Mouse (Mus musculus) kidney, postnatal 36 days (tissue): ENCODE results near the gene Neu3.

Experiments used
- DNase-seq, 2 experiments: peaks; one replicate each; pipeline ENCODE4 v3.0.0; 2021 to 2022; ENCODE audit warnings: mixed read lengths in 2 of 2

The Neu3 gene

DNA sequence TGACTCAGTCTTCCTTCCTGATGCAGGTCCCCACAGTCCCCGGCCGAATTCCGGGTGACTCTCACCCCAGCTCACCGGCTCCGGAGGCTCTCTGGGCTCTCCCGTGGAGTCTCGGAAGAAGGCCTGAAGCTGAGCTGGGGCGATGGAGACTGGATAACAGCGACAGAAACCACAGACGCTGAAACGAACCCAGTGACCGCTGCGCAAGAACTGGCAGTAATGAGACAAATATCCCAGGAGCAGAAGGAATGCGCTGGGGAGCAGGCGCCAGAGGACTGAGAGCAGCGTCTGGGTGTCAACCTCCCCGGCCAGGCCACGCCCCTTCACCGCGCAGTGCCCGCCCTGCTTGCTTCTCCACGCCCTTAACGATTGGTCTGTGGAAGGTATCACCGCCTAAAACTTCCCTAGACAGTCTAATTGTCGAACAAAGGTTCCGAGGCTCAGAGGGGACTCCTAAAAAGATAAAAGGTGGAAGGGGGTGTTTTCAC lies at the start of gene Neu3:
Gene Neu3, minus strand, starts transcription at position 335 of the 488 bp plus-strand sequence.
- DNase-seq: peak; percentile 96 to 98

DNA sequence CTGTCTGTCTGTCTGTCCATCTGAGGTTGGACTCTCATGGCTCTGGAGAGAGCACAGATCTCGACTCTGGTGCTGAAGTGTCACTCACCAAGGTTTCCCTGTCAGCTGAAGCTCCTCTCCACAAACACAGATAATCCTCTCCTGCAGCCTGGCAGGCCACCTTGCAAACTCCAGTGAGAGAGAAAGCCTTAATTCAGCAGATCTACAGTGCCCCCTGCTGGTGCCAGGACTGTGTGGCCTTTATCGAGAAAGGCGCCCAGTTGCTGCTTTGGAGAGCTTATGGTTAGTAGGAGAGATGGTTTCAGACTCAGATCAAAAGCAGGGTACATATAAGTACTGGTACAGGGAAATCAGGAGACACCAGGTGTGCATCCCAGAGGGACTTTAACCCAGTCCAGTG lies 48.1 kb upstream of the Neu3 start:
- DNase-seq: peak; percentile 74 to 91

DNA sequence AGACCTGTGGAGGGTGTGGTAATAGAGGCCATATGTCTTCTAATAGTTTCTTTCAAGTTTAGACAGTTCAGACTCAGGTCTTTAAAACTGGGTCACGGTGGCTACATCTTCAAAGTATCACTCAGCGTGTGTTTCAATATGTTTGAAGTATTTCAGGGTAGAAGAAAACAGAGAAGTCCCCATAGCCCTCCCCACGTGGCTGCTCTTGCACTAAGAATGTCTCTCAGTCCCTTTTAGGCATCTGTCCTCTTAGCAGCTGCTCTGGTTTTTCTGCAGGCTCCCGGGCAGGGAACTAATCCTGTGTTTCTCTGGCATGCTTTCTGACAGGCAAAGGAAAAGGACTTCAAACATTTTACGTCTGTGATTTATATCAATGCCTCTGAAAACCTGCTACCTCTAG lies 47.7 kb upstream of the Neu3 start:
- DNase-seq: no peak

DNA sequence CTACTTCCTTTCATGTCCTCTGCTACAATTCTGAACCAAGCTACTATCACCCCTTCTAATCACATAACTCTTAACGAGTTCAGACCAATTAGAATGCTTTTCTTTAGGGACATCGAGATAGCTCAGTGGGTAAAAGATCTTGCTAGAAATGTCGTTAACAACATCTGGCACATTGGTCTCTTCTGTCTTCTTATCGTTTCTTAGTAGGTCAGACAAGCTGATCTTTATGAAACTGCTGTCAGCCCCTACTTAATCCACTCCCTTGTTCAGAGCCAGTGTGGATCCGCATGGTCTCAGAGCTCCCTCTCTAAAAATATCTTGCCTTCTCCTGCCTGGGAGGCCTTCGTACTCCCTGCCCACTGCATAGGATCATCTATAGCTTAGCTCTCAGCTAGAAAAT lies 45.7 kb upstream of the Neu3 start:
- DNase-seq: no peak

DNA sequence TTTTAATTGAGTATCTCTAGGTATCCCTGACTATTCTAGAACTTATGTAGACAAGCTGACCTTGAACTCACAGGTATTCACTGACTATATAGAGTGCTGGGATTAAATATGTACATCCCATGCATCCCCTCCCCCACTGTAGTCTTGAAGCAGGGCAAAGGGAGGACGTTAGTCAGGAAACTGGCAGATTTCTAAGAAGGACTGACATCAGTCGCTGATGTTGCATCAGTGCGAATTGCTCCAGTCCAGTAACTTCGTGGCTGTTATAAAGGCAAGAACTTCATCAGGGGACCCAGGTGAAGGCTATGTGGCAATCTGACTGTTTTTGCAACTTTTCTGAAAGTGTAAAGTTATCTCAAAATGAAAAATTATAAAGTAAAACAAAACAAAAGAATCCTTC lies 41.1 kb upstream of the Neu3 start:
- DNase-seq: no peak

DNA sequence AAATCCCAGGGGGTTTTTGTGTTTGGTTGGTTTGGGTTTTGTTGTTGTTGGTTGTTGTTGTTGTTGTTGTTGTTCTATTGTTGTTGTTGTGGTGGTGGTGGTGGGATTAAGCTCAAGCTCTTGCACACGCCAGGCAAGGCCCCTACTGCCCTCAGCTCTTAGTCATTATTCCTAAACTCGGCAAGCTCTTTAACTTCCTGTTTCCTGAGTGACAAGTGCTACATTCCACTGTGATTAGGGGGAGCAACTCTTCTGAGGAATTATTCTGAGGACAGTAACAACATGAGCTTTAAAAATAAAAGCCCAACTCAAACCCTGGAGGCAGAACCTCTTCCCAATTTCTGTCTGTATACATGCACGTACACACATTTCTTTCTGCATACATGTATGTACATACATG lies 37.0 kb upstream of the Neu3 start:
- DNase-seq: no peak

DNA sequence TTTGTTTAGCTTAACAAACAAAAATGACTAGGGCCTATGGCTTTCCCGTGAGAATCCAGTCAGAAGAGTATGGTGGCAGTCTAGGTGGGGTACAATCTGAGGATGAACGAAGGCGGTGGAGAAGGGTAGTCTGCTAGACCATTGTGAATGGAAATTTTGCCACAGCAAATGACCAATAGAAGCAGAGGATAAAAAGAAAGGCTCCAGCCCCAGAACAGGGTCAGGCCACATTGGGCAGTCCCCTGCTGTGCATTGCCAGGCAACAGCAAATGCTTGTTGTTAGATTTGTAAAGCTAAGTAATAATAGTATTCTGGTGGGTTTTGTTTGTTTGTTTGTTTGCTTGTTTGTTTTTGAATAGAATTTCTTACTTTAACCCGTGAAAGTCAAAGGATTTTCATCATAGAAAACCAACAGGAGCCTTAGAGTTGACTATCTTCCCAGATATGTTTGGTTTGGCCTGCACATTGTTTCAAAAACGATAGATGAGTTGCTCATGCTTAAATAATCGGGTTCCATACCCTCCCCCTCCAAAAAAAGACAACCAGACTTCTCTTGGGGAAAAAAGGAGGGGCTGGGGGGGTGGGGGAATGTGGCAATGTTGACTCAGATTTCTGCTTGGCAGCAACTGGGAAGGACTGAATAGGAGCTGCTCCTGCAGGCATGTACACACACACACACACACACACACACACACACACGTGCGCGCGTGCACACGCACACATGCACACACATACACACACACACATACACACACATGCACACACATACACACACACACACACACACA lies 36.2 kb upstream of the Neu3 start:
- DNase-seq: no peak

DNA sequence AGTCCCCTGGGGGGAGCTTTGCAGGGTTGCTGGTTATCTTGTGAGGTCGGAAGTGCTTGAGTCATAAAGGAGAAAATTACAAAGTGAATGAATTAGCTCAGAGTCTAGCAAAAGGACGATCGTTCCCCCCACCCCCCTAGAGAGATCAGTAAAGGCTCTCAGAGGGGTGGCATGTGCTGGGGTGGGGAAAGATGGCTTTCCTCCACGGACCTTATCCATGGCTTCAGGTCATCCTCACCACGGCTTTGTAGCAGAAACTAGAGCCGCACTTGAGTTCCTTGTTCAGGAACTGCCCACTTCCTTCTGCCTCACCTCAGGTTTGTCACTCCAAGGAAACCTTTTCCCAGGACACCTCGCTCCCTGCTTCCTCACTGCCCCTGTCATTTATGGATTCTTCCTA lies 35.1 kb upstream of the Neu3 start, which contains the start of gene Spcs2:
Gene Spcs2, minus strand, starts transcription at position 101 of the 400 bp plus-strand sequence.
- no peak for DNase-seq

DNA sequence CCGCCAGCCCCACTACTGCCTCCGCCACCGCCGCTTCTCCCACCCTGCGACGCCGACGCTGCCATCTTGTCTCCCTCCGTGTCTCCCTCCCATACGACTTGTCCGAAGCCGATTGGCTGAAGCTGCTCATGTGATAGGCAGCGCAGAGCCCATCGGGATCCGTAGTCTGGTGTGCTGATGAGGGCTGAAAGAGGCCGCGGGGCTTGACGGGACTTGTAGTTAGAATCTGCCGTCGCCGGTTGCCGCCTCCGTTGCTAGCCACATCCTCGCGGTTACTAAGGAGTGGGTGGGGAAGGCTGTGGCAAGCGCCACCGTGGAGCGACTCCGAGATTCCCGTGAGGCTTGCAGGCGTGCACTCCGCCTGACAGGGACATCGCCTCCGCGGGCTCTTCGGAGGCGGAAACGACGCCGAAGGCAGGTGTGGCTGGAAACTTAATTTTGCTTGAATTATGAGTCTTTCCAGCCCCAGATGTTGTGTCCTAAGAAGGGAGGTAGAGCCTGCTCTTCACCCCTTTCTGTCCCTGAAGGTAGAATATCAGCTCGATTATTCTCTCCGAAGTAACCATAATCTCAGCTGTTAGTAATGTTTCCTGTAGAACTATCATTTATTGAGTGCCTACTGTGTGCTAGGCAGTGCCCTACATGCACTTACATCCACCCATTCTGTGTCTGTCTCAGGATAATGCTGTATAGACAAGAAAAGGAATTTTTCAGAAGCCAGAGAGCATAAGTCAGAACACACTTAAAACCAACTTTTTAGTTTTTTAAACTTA lies 30.8 kb upstream of the Neu3 start, which contains the start of gene Xrra1:
Gene Xrra1, plus strand, starts transcription at position 304 of the 773 bp plus-strand sequence.
- DNase-seq: peak; percentile 98 to 99

DNA sequence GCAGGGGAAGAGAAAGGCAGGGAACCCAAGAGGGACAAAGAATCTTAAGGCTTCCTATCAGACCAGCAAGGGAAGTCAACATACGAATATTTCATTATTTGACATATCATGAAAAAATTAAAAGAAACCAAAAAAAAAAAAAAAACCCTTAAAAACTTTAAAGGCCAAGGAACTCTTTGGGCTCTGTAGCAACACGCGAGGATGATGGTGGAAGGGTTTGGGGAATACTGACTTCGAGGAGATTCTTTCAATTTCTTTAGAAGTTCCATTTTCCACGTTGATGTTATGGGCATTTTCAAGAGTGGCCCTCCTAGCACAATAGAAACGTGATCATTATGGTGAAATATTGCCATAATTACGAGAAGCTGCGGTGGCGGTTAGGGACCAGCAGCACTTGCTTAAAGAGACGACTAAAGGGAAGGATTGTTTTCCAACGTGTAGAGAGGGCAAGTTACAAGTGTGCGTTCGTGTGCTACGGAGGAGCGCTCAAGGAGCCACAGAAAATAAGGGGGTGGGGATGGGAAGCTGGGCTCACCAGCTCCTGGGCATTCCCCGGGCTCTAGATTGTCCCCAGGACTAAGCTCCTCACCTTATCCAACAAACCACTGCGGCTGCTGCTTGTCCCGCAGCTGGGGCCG lies 30.1 kb upstream of the Neu3 start:
- DNase-seq: no peak

DNA sequence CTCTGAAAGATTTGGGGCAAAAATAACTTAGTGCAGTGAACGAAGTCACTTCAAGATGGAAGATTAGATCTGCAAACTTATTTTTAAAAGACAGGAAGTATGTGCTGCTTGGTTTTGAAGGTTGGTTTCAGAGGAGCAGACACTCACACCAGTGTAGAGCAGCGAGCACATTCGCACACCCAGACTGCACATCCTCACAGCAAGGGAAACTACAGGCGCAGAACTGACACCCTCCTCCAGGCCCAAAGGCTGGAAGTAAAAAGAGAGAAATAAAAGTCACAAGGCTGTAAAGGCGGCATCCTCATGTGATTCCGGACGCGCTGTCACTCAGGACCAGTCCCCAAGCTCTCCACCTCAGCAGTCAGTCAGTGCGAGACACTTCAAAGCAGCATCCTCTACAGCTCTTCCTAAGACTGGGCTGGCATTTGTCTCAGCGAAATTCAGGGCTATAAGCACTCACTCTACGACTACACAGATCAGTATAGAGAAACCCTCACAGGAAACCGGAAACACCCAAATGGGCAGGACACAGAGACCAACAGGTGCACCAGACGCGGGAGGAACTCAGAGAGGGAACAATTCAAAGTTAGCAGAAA lies 28.1 kb upstream of the Neu3 start:
- no peak for DNase-seq

DNA sequence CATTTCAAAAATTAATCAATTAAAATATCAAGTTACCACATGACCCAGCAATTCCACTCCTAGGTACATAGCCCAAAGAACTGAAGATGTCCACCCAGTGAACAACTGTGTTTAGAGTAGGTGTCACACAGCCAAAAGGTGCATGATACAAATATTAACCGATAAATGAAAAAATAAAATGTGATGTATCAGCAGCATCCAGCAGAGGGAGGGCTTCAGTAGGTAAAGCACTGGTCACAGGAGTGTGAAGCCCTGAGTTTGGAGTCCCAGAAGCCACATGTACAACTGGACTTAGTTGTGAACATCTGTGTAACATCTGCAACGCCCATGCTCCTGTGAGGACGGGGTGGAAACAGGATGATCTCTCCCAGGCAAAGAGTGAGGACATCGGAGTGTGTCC lies 26.1 kb upstream of the Neu3 start:
- DNase-seq: no peak

DNA sequence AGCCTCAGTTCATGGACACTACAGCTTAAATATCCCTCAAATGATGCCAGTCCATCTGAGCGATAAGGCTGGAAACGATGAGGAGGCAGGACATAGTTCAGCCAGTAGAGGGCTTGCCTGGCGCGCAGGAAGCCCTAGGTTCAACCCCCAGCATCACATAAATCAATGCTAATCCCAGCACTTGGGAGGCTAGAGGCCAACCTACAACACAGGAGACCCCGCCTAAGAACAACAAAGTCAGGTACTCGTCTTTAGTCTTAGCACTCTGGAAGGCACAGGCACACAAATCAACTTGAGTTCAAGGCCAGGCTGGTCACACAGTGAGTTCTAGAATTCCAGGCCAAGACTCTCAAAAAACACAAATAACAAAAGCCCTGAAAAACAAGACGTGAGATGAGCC lies 25.1 kb upstream of the Neu3 start:
- DNase-seq: no peak

DNA sequence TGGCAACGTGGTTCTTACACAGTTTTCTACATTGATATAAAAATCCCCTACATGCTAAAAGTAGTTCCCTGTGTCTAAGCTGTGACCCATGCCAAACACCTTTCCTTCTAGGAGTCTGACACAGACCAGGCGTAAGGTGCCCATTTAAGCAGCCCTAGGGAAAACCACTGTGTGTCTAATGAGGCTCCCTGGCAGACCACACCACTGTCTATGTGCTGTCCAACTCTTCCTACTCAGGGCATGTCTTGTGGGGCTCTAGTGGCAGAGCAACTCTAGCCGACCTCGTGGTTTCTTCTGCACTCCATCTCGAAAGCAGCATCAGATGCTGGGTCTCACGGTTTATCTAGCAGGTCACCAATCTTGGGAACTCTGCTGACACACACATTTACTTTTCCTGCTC lies 23.4 kb upstream of the Neu3 start:
- DNase-seq: no peak

DNA sequence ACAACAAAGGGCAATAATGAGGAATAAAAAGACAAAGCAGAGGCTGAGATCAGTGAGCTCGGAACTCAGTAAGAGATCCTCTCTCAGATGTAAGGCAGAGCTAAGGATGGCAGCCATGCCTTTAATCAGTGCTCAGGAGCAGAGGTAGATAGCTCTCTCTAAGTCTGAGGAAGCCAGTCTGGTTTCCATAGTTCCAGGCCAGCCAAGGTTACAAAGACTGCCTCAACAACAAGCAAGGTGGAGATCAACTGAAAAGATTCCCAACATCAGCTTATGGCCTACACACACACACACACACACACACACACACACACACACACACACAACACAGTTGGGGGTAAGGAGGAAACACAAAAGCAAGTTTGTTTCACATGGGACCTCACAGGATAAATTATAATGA lies 22.9 kb upstream of the Neu3 start:
- DNase-seq: no peak

DNA sequence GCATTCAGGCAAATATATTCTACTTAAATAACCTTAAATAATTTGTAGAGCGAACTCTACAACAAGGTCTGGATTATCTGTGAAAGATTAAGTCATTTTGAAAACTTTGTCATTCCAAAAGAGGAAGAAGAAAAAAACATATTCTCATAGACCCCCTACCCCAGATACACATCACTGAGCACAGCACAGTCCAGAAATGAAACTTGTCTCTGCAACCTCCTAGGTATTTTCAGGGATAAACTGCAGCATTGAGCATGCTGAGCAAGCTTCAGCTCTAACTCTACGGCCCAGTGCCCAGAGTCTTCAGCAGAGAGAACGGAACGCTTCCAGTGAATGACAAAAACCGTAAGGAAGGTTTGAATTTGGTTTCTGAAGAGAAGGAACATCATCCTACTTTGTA lies 22.3 kb upstream of the Neu3 start:
- no peak for DNase-seq

DNA sequence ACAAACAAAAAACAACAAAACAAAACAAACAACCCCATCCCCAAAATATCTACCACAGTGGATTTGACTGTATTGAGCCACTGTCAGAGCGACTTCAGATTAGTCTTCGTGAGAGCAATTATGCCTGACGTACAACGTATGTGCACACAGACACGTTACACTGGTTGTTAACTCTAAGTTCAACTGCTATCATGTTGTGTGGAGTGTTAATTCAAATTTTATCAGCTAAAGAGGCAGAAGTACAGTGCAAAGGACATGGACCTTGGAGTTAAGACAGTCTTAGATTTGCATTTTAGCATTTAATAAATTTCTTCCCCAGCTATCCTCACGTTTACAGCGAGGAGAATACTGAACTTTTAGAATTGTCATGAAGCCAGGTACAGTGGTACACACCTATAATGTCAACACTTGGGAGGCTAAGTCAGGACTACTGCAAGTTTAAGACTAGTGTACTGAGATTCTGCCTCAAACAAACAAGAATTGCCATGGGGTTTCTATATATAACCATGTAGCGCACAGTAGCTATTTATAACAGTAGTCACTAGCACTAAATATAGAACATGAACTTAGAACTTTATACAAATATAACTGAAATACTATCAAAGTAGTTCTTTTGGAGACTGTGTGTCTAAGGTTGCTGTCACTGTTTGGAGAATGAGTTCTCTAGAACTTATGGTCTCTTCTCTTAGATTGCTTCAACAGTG lies 17.5 kb upstream of the Neu3 start:
- no peak for DNase-seq

DNA sequence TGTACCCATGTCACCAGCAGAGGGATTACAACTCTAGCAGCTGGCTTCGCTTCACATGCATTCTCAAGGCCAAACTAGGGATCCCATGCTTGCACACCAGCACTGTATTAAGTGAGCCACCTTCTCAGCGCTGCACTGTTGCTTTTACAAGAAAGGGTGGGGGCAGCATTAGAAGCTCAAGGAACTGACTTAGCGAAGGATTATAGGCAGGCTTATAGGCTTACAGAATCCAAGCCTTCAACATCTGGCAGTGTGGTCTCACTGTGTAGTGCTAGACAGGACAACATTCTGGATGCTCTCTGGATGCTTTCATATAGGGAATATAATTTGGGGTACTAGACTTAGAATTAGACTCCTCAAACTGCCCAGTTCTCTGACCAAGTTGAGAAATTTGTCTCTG lies 10.0 kb upstream of the Neu3 start:
- DNase-seq: no peak

DNA sequence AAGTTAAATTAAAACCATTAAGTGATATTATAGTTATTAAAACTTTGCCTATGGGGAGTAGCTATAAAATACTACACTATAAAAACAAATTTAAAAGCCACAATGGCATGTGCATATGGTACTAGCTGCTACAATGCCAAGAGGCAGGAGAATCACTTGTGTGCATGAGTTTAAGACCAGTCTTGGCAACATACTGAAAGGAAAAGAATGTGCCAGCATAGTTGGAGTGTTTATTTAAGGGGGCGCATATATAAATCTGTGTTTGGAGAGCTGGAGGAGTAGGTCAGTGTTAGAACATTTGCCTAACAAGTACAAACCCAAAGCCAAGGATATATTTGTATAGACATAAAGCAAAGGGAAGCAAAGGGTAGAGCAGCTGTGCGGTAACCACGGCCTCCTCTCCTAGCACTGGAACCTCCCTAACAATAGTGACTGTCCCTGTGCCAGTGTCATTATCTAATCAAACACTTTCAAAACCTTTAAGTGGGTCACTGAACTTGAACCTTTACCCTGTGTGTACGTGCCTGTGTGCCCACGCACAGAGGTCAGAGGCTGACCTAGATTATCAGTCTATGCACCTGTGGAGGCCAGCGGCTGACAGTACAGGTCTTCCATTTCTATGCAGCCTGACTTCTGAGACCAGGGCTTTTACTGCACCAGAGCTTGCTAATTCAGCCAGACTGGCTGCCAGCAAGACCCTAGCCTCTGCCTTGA lies 9.3 kb upstream of the Neu3 start:
- DNase-seq: no peak

DNA sequence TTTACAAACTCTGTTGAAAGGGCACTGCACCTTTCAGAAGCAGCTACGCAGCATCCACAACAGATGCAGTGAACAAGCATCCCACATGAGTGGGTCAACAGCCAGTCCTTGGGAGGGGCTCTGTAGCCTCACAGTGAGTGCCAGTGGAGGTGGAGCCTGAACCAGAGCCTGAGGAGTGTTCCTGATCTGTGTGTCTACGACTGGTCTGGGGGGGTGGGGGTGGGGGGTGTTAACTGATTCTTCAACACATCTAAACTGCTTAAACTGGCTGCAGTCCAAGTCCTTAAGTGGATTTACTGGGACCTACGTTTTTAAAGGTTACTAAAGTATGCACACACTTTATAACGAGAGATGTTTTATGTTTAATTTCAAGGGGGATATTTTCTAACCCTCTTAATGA lies 8.6 kb upstream of the Neu3 start:
- no peak for DNase-seq

DNA sequence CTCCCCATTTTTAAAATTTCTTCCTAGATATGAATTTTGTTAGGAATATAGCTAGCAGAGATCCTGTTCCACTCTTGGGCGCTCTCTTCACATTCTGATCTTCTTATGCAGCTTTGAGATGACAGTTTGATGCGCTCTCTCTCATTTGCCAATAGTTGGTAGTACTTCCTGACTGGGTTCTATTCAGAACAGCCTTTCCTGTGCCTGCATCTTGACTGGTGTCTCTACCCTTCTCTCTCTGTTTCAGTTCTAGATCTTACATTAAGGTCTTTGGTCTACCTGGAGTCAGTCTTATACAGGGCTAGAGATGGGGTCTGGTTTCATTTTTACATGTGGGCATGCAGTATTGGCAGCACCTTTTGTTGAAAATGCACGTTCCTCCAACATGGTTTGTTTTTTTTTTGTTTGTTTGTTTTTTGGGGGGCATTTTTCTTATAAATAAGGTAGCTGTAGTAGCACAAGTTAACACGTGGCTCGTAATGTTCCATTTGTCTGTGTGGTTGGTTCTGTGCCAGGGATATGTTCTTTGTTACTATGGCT lies 6.2 kb upstream of the Neu3 start:
- DNase-seq: no peak

DNA sequence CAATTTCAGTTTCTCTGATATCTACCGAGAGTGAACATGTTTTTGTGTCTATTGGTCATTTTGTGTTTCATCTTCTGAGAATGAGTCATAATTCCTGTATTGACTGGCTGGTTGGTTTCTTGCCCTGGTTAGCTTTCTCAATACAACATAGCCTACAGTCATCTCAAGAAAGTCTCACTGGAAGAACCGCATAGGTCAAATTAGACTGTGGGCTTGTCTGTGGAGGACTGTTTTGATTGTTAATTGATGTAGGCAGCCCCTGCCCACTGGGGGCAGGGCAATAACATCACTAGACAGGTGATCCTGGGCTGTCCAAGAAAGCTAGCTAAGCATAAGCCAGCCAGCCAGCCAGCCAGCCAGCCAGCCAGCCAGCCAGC lies 5.6 kb upstream of the Neu3 start:
- no peak for DNase-seq
